Mouse (Mus musculus): Measurements from ENCODE around the gene Zfp931. TPM values are rescaled to one million over a fixed set of nuclear protein-coding genes. Genes with fewer than 3 reads are reported as not detected.

Zfp931 gene
- total RNA-seq (2023), result 1 to 10 TPM; 2.6 to 3.4 TPM

DNA sequence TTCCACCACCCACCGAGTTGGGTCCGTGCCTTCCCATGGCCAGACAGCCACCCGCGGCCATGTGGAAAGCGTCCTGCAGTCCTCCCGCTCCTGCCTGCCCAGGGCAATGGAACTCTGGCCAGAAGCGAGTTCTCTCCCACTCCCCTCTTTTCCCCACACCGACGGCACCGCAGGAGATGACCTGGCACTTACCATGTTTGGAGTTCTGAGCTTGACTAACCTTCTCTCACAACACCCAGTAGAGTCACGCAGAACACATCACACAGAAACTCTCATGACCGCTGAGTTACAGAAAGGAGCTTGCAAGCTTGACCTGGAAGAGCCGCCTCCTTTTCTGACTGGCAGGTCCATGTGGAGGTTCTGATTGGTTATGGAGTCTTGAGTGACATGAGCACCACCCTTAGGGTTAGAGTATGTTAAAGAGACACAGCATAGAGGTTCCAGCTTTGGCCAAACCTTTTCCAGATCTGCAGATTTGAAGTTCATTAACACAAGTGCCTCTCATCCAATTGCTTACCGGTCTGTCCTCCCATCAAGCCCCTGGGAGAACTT, at the start of gene Zfp931:
Zfp931 (minus strand) TSS at position 311 of the 552 bp plus-strand sequence.

DNA sequence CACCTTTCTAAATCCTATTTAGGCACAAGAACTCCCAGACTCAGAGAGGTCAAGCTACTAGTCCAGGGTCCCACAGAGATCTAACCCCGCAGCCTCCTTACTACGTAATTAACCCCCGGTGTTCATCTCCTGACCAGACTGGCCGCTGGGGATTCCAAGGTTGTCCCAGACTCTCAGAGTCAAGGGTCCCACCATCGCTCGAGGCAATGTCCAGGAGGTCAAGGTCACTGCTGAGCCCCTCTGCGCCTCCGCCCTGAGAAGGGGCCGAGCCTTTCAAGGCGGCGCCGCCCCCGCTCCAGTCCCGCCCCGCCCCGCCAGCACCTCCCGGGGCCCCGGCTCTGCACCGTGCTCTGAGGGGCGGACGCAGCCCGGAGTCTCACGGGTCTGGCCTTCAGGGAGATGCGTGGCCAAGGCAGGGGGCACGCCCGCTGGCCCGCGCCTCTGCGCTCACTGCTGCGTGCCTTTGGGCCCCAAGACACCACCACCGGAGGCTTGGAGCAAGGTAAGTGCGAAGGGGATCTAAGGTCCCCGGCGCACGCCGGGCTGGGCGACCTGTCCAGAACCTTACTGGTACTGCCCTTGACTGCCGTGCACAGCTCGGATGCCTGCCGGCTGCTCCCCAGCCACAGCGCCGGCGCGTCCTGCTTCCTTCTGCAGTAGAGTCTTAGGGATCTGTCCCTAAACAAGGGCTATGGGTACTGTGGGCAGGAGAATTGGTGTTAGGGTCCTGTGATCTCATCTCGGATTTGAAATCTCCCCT, 40.7 kb upstream of the Zfp931 start, which contains the start of gene Phactr3:
Phactr3 (plus strand) TSS at position 175 of the 760 bp plus-strand sequence.

DNA sequence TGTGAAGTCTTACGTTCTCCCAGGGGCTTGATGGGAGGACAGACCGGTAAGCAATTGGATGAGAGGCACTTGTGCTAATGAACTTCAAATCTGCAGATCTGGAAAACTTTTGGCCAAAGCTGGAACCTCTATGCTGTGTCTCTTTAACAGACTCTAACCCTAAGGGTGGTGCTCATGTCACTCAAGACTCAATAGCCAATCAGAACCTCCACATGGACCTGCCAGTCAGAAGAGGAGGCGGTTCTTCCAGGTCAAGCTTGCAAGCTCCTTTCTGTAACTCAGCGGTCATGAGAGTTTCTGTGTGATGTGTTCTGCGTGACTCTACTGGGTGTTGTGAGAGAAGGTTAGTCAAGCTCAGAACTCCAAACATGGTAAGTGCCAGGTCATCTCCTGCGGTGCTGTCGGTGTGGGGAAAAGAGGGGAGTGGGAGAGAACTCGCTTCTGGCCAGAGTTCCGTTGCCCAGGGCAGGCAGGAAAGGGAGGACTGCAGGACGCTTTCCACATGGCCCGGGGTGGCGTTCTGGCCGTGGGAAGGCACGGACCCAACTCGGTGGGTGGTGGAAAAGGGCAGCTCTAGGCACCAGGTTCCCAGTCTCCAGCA, 55.2 kb downstream of the Zfp931 start, which contains the start of gene Zfp971:
Zfp971 (plus strand) TSS at position 274 of the 601 bp plus-strand sequence.

Other genes with a start within 250 kb of the Zfp931 start
- 1 to 10 TPM; 3.8 to 8.5 TPM for gene Gm14325, start 238.1 kb downstream of the Zfp931 start, total RNA-seq (2023)
- under 1 TPM; 0.24 to 0.64 TPM for gene Gm14327, start 181.4 kb downstream of the Zfp931 start, total RNA-seq (2023)
- not detected for gene Zfp972, start 152.9 kb downstream of the Zfp931 start, total RNA-seq (2023)
- 1 to 10 TPM; 5.2 to 6.7 TPM for gene Gm14326, start 121.2 kb downstream of the Zfp931 start, total RNA-seq (2023)
- gene Zfp971, start 55.2 kb downstream of the Zfp931 start, total RNA-seq (2023), result 10 to 100 TPM; 21.0 to 26.4 TPM
- not detected for gene Phactr3, start 40.5 kb upstream of the Zfp931 start, total RNA-seq (2023)

Measured in neutrophil, adult 83 days (primary cell).